Mouse (Mus musculus) forebrain, embryonic 16.5 days (tissue): ENCODE data around the gene Utp20. TPM values are rescaled to one million over a fixed set of nuclear protein-coding genes. Genes with fewer than 3 reads are reported as not detected.

Experiments used
- ATAC-seq: fragments of 200-750 bp; cut with Nextera tagmentation; 2 replicates; pipeline ENCODE4 v1.8.0; 2017; ENCODE audit warnings: mild to moderate bottlenecking, moderate library complexity
- H3K27ac ChIP-seq: fragments of 300-500 bp; sonication (generic); 2 replicates; pipeline ENCODE4 v1.5.1; 2014; ENCODE audit warnings: low read length, control low read depth
- H3K27me3 ChIP-seq: fragments of 300-500 bp; sonication (generic); replicated peaks from 2 replicates; pipeline ENCODE4 v1.6.1; 2014; ENCODE audit warnings: low read length; ENCODE audit not compliant: control insufficient read depth, insufficient read depth
- H3K36me3 ChIP-seq: fragments of 300-500 bp; sonication (generic); 2 replicates; pipeline ENCODE4 v1.6.1; 2014; ENCODE audit not compliant: control insufficient read depth, insufficient read depth
- H3K4me1 ChIP-seq: fragments of 300-500 bp; sonication (generic); replicated peaks from 2 replicates; pipeline ENCODE4 v1.6.1; 2014; ENCODE audit warnings: low read length; ENCODE audit not compliant: control insufficient read depth, insufficient read depth
- H3K4me2 ChIP-seq: fragments of 300-500 bp; sonication (generic); 2 replicates; pipeline ENCODE4 v1.6.1; 2014; ENCODE audit warnings: mild to moderate bottlenecking, low read length, control low read depth
- H3K4me3 ChIP-seq: fragments of 300-500 bp; sonication (generic); replicated peaks from 2 replicates; pipeline ENCODE4 v1.5.1; 2014; ENCODE audit warnings: mild to moderate bottlenecking, low read length, control low read depth
- H3K9ac ChIP-seq: fragments of 300-500 bp; sonication (generic); replicated peaks from 2 replicates; pipeline ENCODE4 v1.6.1; 2014; ENCODE audit warnings: low read depth, low read length, control low read depth
- H3K9me3 ChIP-seq: fragments of 300-500 bp; sonication (generic); 2 replicates; pipeline ENCODE4 v1.6.1; 2016; ENCODE audit warnings: low read length; ENCODE audit not compliant: control insufficient read depth
- WGBS: fragments of 180-500 bp; shearing (Covaris S2); extraction: QIAGEN DNeasy Blood & Tissue Kit; methylation state at CpG from one replicate; pipeline ENCODE4 v1.1.7; 2014; 5-methylcytosine and 5-hydroxymethylcytosine counted together
- polyA plus RNA-seq: library from polyadenylated mRNA; unstranded; fragments of >200 nt; fragmentation: Nextera tagmentation; extraction: Ambion mirVana; gene quantifications from 2 replicates; pipeline ENCODE4 v1.2.1, GENCODE M21; 2015

Utp20 gene
- polyA plus RNA-seq, 1 experiment from 2014 or later, result 13.1 TPM

DNA sequence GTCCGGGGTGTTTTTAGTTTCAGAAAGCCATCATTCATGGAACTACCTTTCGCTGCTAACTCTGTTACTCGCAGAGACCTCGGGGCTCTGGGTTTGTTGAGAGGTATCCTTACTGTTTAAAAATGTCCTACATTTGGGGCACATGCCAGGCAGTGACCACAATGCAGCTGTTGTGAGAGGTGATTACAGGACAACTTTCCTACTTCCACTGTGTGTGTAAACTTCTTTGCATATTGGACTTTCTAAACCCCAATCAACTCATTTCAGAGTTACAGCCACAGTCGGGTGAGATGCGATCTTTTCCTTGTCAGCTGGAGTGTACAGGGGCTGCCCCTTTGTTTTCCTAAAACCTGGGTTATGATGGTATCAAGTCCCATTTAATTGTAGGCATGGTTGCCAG lies 111.0 kb downstream of the Utp20 start:
- no peaks in the 10 kb centered on the region for H3K9me3 ChIP-seq
- H3K4me2 ChIP-seq, result no peak overlapping the region
- H3K4me3 ChIP-seq, result no peak overlapping the region
- no peak overlapping the region for H3K27ac ChIP-seq
- 77% methylated on average over 6 of the region's 6 CpGs for WGBS
- H3K9ac ChIP-seq, result no peak overlapping the region
- ATAC-seq, result no peak
- no peaks in the 10 kb centered on the region for H3K4me1 ChIP-seq
- no peaks in the 10 kb centered on the region for H3K27me3 ChIP-seq
- no peaks in the 10 kb centered on the region for H3K36me3 ChIP-seq

- WGBS, result 85% methylated on average over 4 of the region's 4 CpGs
- no peak overlapping the region for H3K4me2 ChIP-seq
- no peaks in the 10 kb centered on the region for H3K9me3 ChIP-seq
- H3K27me3 ChIP-seq, result no peaks in the 10 kb centered on the region
- no peak for ATAC-seq
- no peak overlapping the region for H3K9ac ChIP-seq
- H3K27ac ChIP-seq, result no peak overlapping the region
- no peak overlapping the region for H3K4me3 ChIP-seq
- H3K4me1 ChIP-seq, result no peaks in the 10 kb centered on the region
- no peaks in the 10 kb centered on the region for H3K36me3 ChIP-seq
These were observed 111.9 kb downstream of the Utp20 start for GRCm38 (mm10) chr10:88714744-88715143.

GRCm38 (mm10) chr10:88712359-88712758 lies 114.2 kb downstream of the Utp20 start:
- 82% methylated on average over 6 of the region's 6 CpGs for WGBS
- no peak for ATAC-seq
- Histone ChIP-seq H3K9ac (no peak overlapping the region), H3K4me2 (no peak overlapping the region), H3K36me3 (no peaks in the 10 kb centered on the region), H3K4me3 (no peak overlapping the region), H3K27me3 (no peaks in the 10 kb centered on the region), H3K27ac (no peak overlapping the region), H3K9me3 (no peaks in the 10 kb centered on the region), H3K4me1 (no peaks in the 10 kb centered on the region)

GRCm38 (mm10) chr10:88708671-88709523 lies 117.7 kb downstream of the Utp20 start:
- ATAC-seq, result no peak
- Histone ChIP-seq H3K36me3 (no peaks in the 10 kb centered on the region), H3K4me2 (no peak overlapping the region), H3K4me1 (no peaks in the 10 kb centered on the region), H3K27ac (no peak overlapping the region), H3K4me3 (no peak overlapping the region), H3K9ac (no peak overlapping the region), H3K9me3 (no peaks in the 10 kb centered on the region), H3K27me3 (no peaks in the 10 kb centered on the region)
- WGBS, result 64% methylated on average over 10 of the region's 10 CpGs

DNA sequence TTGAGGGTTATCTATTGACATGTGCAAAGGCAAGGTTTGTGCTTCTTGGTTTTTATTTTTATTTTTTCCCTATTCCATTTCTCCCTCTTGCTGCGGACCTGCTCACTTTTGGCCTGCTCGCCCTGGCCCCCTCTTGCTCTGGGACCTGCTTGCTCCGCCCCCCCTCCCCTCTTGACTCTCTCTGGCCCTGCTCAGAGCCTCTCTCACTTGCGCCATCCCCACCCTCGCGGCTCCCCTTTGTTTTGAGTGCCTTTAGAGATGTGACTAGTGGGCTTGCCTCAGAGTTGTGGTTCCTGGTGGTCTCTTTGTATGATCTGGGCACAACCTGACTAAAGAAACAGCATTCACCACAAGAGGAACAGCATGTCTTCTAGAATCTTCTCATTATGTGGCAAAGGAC lies 125.7 kb downstream of the Utp20 start:
- Histone ChIP-seq H3K27me3 (no peaks in the 10 kb centered on the region), H3K4me2 (no peak overlapping the region), H3K36me3 (no peaks in the 10 kb centered on the region), H3K9ac (no peak overlapping the region), H3K4me1 (no peaks in the 10 kb centered on the region), H3K4me3 (no peak overlapping the region), H3K9me3 (no peaks in the 10 kb centered on the region), H3K27ac (no peak overlapping the region)
- 64% methylated on average over 6 of the region's 6 CpGs for WGBS
- no peak for ATAC-seq

Other genes with a start within 250 kb of the Utp20 start
- gene Mybpc1, start 221.7 kb downstream of the Utp20 start, polyA plus RNA-seq, result 1.8 and 2.6 TPM in 2 replicates
- gene Spic, start 141.8 kb downstream of the Utp20 start, polyA plus RNA-seq, result not detected in 2 replicates
- gene Arl1, start 95.9 kb downstream of the Utp20 start, polyA plus RNA-seq, result 157 and 167 TPM in 2 replicates
- gene Slc5a8, start 59.2 kb upstream of the Utp20 start, polyA plus RNA-seq, result 0.08 TPM in 1 of 2 replicates, not detected in the other